Mouse (Mus musculus) left cerebral cortex, postnatal 10 days (tissue): ENCODE results near the gene Hoxb3. TPM values are rescaled to one million over a fixed set of nuclear protein-coding genes. Genes with fewer than 3 reads are reported as not detected.

ENCODE experiments used
- DNase-seq, 2 experiments: peaks; one replicate each; pipeline ENCODE4 v3.0.0; 2021 to 2022; ENCODE audit warnings: low spot score in 2 of 2, mixed read lengths in 1 of 2; ENCODE audit errors: extremely low spot score in 1 of 2
- intact Hi-C: fragments of 180-260 bp; cut with DNase I; formaldehyde crosslinking; loops from one replicate; pipeline ENCODE4 v1.15.1; 2025
- total RNA-seq, 2 experiments: library from RNA; stranded (reverse); gene quantifications; 2 replicates each; pipeline ENCODE4 v1.2.3; 2021

Gene Hoxb3
- total RNA-seq, 2 experiments from 2014 or later, result not detected

DNA sequence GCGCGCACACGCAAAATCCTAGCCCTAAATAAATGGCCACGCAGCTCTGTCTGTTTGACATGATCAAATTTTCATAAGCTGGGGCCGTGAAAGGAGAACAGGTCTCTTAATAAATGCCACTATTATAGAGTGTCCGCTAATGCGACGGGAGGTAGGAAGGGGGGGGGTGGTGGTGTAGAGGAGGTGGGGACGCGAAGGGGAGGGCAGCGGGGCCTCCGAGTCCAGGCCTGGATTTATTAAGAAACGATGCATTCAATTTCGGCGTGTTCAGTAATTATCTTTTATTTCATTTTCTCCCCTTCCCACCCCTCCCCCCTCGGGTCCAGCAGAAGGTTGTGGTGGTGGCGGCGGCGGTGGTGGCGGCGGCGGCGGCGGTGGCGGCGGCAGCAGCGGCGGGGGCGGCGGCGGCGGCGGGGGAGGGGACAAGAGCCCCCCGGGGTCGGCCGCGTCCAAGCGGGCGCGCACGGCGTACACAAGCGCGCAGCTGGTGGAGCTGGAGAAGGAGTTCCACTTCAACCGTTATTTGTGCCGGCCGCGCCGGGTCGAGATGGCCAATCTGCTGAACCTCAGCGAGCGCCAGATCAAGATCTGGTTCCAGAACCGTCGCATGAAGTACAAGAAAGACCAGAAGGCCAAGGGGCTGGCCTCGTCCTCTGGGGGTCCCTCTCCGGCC is 22.2 kb downstream of the Hoxb3 start:
- DNase-seq, result peak in 1 of 2 experiments; percentile 23
- intact Hi-C loops, result no loop called here

DNA sequence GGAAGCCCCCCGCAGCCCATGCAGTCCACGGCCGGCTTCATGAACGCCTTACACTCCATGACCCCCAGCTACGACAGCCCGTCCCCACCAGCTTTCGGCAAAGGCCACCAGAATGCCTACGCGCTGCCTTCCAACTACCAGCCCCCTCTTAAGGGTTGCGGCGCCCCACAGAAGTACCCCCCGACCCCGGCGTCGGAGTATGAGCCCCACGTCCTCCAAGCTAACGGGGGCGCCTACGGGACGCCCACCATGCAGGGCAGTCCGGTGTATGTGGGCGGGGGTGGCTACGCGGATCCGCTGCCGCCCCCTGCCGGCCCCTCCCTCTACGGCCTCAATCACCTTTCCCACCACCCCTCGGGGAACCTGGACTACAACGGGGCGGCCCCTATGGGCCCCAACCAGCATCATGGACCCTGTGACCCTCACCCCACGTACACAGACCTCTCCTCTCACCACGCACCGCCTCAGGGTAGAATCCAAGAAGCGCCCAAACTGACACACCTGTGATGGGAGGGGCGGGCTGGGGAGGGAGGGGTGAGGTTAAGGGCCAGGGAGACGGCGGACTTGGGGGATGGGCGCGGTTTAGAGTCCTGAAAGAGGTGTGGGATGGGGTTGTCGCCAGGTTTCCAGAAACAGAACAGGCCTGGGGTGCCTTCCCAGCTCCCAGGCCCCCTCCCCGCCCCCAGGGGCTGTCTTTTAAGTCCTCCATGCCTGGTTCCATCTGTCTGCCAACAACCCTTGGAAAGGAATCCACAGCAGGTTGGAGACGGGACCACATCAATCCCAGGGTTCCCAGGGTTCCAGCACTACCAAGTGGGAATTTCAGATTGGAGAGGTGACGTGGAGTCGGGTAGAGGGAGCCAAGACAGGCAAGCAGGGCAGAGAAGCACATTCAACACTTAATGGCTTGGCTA is 23.0 kb downstream of the Hoxb3 start:
- intact Hi-C loops, result no loop called here

DNA sequence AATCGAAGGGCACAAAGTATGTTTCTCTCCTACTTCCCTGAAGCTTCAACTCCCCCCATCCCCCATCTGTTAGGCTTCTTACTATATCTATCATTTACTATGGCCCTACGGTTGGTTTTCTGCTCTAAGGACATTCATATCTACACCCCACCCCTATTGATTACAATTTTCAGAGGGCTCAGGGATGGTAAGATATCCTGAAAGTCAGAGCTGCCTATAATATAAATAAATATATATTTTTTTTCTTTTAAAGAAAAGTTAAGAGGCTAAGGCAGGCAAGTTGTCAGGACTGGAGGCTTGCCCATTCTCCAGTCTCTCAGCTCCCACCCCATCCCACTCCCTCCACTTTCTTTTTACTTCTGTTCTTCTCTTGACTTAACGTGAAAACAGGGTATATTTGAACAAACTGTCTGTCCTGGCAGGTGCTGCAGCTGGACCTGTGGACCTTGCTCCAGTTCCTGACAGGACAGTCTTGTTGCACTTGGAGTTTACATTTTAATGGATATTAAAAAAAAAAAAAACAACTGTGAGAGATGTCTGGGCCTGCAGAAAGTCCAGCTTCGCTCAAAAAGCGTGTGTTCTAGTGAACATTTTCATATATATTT is 23.9 kb downstream of the Hoxb3 start:
- DNase-seq, result no peak
- intact Hi-C loops, result no loop called here

More for the DNA sequence above, 23.0 kb downstream of the Hoxb3 start:
- peak in 1 of 2 experiments; percentile 23 for DNase-seq

DNA sequence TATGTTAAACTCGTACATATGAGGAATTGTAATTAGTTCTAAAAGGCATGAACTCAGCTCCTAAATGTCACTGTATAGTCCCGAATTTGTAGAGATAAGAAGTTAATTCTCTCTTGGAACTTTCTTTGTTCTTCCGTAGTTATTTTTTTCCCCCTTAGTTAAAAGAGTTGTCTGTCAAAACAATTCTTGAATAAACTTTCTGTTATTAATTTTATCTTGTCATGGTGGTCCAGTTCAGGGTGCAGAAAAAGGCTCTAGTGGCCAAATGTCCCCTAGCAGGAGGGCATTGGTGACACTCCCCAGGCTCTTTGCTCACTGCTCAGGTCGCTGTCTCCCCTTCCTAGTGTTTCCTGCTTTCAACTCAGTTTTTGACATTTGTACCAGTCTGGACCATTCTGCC is 24.6 kb downstream of the Hoxb3 start:
- intact Hi-C loops, result no loop called here
- DNase-seq, result no peak

DNA sequence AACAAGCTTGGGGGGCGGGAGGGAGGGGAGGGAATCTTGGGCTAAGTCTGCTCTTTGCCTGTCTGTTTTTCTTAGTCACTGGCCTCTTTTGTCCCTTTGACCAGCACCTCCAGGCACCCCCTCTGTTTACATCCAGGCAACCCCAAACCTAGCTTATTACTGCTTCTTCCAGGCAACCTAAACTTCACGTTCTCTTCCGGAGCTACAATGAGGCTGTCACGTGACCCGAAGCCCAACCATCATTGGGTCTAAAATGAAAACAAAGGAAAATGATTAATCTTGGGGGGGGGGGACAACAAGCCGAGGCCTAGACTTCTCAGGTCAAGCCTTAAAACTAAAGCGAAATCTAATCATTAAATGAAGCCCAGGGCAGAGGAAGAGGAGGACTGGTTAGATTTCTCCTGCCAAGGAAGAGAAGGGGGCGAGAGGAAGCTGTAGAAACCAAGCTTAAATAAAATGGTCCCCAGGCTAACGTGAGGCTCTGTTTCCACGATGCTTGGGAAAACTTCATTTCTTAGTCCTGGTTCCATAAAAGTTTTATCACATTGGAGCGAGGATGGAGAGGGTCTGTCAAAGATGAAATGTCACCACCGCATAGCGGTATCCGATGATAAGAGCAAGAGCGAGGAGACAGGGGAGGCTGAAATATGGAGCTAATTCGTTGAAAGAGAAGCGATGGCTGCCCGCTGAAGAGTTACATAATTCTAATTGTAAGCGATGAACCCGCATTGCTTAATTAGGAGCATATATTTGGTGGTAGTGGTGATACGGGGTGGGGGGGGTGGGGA is 25.2 kb downstream of the Hoxb3 start:
- no peak for DNase-seq
- intact Hi-C loops, result no loop called here

DNA sequence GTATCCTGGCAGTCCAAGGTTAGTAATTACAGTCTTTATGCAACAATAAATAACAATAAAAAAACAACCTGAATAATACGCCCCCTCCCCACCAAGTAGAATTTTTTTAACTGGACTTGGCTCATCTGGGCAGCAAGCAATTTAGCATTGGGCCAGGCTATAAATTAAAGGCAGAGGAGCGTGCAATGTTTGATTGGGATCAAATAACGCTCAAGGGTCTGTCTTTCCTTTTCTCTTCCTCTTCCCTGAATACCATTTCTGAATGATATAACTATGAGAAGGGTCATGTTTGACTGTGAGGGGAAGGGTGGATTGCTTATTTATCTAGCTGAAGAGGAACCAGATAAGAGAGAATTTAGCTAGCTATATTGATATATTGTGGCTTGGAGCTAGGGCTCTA is 25.9 kb downstream of the Hoxb3 start:
- intact Hi-C loops, result no loop called here
- no peak for DNase-seq

DNA sequence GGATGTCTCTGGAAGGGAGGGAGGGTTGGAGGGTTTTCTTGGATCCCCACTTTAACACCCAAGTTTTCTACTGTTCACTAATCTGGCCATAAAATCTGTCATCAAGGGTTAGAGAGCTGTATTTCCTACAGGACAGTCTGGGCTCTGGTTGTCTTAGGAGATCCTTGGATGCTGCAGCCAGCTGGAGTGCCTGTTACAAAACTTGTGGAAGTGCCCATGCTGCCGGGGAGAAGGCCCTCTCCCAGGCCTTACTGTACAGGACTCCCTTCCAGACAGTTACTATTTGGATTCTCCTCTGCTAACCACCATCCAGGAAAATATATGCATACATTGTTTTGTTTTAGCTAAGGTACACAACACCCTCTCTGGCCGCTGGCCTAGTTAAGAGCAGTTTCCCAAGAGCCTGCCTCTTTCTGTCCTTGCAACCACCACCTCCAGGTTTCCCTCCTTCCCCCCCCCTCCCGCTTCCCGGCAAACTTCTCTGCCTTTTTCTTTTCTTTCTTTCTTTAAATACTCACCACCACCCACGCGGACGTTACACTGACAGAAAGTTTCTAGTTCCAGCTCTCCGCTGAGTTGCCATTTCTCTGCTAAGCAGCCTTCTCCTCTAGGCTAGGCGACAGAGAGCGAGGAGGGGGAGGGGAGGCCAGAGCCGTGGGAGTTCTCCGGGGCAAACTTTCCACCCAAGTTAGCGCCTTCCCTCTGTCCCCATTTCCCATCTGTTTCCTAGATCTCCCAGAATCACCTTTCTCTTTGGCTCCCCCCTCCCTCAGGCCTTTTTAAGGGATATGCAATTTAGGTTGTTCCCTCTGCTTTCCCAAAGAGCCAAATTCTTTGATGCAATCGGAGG is 26.6 kb downstream of the Hoxb3 start:
- intact Hi-C loops, result loop anchor here (5.0 to 10.0 kb wide), 2 partner anchors 57 to 175 kb away; partner anchors contain the start of gene Hoxb6
- no peak for DNase-seq

DNA sequence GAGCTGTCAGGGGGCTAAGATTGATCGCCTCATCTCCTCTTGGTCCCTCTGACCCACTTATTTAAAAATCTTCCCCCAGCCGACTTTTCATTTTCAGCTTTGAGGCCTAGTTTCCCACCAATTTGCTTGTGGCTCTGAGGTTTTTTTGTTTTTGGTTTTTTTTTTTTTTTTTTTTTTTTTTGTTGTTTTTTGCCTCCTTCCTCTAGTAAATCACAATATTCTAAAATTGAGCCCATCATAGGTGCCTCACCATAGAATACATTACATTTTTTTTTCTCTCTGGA is 27.2 kb downstream of the Hoxb3 start, which contains the start of gene Hoxb2:
Gene Hoxb2 (plus strand): TSS at position 185 of the 284 bp plus-strand sequence.
- DNase-seq, result no peak
- intact Hi-C loops, result loop anchor here (5.0 to 10.0 kb wide), 2 partner anchors 58 to 175 kb away; partner anchors contain the start of gene Hoxb6

DNA sequence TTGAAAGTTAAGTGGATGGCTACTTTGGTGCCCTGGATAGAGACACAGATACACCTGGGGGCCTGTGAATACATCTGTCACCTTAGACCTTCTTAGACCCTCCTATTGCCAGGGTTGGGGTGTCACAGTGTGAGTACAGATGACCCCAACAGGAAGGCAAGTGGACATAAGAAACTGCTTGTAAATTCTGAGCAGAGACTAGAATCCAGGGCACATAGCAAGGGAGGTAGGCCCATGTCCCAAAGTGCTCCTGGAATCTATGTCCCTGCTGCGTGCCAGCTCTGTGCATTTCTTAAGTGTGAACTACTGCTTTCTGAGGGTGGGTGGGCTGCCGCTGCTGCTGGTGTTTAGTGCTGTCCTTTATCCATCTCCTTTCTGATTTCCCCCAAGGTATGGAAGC is 27.7 kb downstream of the Hoxb3 start:
- DNase-seq, result no peak
- intact Hi-C loops, result loop anchor here (5.0 to 10.0 kb wide), 2 partner anchors 58 to 176 kb away; partner anchors contain the start of gene Hoxb6

DNA sequence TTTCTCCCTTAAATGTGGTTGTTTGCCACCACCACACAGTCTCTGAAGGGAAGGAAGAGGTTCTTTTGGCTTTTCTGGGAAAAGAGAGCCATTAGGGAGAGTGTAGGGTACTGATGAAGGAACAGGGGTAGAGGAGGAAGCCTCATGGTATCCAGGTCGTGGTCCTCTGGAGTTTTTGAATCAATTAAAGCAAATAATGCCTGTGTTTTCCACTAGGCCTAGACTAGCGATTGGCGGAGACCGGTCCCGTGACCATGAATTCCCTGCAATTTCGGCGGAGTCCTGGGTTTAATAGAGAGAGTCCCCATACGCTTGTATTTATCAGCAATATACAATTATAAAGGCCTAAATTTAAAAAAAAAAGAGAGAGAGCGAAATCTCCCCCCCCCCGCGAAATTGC is 28.2 kb downstream of the Hoxb3 start:
- DNase-seq, result no peak
- intact Hi-C loops, result loop anchor here (5.0 to 10.0 kb wide), 2 partner anchors 59 to 177 kb away; partner anchors contain the start of gene Hoxb6

DNA sequence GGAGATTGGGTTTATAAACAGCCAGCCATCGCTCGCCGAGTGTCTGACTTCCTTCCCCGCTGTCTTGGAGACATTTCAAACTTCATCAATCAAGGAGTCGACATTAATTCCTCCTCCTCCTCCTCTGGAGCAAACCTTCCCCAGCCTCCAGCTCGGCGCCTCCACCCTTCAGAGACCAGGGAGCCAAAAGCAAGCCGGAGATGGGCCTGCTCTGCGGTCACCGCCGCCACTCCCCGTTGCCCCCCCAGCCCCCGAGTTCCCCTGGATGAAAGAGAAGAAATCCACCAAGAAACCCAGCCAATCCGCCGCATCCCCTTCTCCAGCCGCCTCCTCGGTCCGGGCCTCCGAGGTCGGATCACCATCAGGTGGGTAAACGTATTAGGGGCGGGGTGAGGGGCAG is 28.7 kb downstream of the Hoxb3 start:
- DNase-seq, result no peak
- intact Hi-C loops, result loop anchor here (5.0 to 10.0 kb wide), 2 partner anchors 60 to 177 kb away; partner anchors contain the start of gene Hoxb6

DNA sequence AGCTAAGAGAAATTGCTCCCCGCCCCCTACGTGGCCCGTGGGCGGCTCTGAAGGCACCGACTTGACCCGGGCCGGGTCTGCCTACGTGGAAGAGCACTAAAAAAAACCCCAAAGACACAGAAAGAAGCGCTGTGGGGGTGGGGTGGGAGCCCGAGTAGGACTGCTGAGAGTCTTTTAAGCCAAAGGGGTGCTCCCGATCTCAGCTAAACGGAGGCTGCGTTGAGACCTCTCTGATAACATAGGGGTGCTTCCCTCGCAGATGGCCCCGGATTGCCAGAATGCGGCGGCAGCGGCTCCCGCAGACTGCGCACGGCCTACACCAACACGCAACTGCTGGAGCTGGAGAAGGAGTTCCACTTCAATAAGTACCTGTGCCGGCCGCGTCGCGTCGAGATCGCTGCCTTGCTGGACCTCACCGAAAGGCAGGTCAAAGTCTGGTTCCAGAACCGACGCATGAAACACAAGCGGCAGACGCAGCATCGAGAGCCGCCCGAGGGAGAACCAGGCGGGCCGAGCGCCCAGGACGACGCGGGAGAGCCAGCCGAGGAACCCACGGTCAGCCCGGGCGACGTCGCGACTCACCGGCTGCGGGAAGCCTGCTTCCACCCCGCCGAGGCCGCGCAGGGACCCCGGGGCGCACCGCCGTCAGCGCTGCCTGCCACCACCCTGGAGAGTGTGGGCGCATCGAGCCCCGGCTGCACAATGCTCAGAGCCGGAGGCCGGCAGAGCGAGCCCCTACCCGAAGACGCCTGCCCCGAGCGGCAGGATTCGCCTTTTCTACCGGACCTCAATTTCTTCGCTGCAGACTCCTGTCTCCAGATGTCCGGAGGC is 29.8 kb downstream of the Hoxb3 start:
- no peak for DNase-seq
- intact Hi-C loops, result loop anchor here (5.0 to 10.0 kb wide), 2 partner anchors 61 to 178 kb away; partner anchors contain the start of gene Hoxb6

DNA sequence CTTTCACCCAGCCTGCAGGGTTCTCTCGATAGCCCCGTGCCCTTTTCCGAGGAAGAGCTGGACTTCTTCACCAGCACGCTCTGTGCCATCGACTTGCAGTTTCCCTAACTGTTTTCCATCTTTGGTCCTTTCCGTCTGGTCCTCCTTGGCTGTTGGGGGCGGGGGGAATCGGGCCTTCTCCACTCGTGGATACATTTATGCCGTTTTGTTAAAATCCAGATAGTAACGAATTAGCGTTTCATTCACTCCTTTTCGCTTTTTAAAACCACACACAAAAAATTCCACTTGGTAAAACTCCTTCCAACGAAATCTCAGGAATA is 30.4 kb downstream of the Hoxb3 start:
- no peak for DNase-seq
- intact Hi-C loops, result loop anchor here (5.0 to 10.0 kb wide), 2 partner anchors 61 to 179 kb away; partner anchors contain the start of gene Hoxb6

DNA sequence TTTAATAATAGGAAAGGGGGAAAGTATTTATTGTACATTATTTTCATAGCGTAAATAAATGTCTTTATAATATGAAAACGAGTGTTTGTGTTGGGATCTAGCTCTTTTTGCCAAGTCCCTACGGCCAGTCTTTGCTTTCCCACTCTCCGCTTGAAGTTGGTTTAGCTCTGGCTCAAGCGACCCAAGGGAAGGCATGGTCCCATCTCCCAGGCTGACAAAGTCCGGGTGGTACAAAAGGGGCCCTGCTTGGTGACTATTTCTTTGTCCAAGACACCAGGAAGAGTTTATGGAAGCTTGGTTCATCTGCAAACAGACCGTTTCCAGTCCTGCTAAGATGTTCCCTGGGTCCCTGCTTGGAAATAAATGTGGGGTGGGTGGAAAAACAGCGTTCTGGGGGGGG is 30.8 kb downstream of the Hoxb3 start:
- no peak for DNase-seq
- intact Hi-C loops, result loop anchor here (5.0 to 10.0 kb wide), 2 partner anchors 62 to 179 kb away; partner anchors contain the start of gene Hoxb6

DNA sequence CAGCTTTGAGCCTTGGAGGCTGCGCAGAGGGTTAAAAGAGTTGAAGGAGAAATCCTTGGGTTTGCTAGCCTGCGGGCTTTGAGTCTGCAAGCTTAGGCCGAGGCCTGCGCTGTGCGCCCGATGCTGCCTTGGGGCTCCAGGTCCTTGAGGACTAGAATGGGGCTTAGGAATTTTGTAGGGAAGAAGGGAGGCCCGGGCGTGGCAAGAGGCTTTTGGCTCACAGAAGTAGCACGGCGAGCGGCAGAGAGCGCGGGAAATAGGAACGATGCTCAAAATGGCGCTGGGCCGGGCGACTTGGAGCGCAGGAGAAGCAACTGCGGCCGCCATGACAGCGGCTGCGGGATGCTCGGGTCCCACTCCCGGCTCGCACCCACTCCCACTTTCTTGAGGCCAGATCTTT is 31.2 kb downstream of the Hoxb3 start:
- no peak for DNase-seq
- intact Hi-C loops, result loop anchor here (5.0 to 10.0 kb wide), 2 partner anchors 62 to 180 kb away; partner anchors contain the start of gene Hoxb6

DNA sequence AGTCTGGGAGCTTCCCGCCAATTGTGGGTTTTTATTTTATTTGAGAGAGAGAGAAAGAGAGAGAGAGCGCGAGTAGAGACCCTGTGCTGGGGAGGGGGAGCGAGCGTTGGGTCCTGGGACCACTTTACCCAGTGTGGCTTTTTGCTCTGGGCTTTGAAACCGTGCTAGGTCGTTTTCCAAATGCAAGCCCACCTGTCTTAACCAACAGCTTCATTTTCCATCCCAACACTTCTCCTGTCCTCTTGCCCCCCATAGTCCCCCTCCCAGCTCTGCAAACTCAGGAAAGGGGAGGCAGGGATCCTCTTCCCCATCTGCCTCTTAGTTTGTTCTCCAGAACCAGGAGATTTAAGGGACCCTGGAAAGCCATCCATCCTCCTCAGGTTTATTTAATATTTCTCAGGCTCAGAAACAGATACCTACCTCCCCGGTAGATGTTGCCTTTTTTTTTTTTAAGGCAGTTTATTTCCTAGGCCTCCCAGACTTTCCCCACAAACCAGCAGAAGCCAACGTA is 31.7 kb downstream of the Hoxb3 start:
- intact Hi-C loops, result loop anchor here (5.0 to 10.0 kb wide), 2 partner anchors 63 to 180 kb away; partner anchors contain the start of gene Hoxb6
- DNase-seq, result no peak

DNA sequence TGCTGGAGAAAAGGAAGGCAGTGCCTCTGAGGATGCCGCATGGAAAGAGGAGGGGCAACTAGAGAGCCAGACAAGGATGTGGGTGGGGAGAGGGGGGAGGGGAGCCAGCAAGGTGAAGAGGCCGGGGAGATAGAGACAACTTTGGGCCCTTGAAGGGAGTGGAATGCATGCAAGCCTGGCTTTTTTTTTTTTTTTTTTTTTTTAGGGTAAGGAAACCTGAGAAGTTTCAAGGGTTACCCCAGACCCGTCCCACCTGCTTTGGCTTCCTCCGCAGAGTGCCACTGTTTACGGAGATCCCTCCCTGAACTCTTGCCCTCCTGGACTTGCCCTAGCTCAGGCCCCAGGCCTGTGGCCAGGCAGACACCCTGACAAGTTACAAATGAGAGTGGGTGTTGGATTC is 40.7 kb downstream of the Hoxb3 start:
- no peak for DNase-seq
- intact Hi-C loops, result no loop called here
